Comparison of ENCODE assay signal across 9 mouse cellular contexts in genomic region chr9:42808394-42808793, GRCm38 (mm10).
DNase-seq lines count a peak whose midpoint lies in the region; ATAC-seq and TF ChIP-seq lines count a peak whose summit lies in the region.
"Had no signal": no experiment of that assay in that cellular context is flagged by ENCODE, and none has a peak within 500 bp of the region (broad histone marks: within the 10 kb centered on the region; RNA-seq: fewer than 3 reads in every experiment).

No protein-coding gene starts in this region.

- H3K4me2 ChIP-seq in midbrain, embryonic 13.5 days (replicated peaks) = no peak overlapping the region
- H3K4me2 ChIP-seq: midbrain, embryonic 11.5 days had no signal

- TF ChIP-seq CTCF in gastrocnemius, adult 2 months (IDR thresholded peaks at IDR 0.05) = peak; percentile 44
- TF ChIP-seq CTCF in testis, adult 2 months (IDR thresholded peaks at IDR 0.05; ENCODE audit: control insufficient read depth, insufficient read depth, insufficient replicate concordance, low read depth, low read length) = peak; percentile 17; the same call in 1 of the 2 replicates

- no peaks in the 10 kb centered on the region for H3K9me3 ChIP-seq in midbrain, embryonic 13.5 days

- H3K27me3 ChIP-seq in testis, adult 2 months (ENCODE audit: control insufficient read depth, insufficient read depth, low read length) = no peaks in the 10 kb centered on the region
- no peaks in the 10 kb centered on the region for H3K27me3 ChIP-seq in midbrain, embryonic 13.5 days

- TF ChIP-seq POLR2A in testis, adult 2 months (IDR thresholded peaks at IDR 0.05; ENCODE audit: control insufficient read depth, low read depth, low read length) = no peak

- no peaks in the 10 kb centered on the region for H3K36me3 ChIP-seq in testis, adult 2 months (ENCODE audit: control insufficient read depth, insufficient read depth, low read length)
- no peaks in the 10 kb centered on the region for H3K36me3 ChIP-seq in midbrain, embryonic 13.5 days

- H3K4me1 ChIP-seq in testis, adult 2 months (ENCODE audit: control insufficient read depth, insufficient read depth, low read length) = no peaks in the 10 kb centered on the region
- H3K4me1 ChIP-seq in midbrain, embryonic 13.5 days (replicated peaks) = no peaks in the 10 kb centered on the region

- 67% methylated on average over 9 of the region's 9 CpGs for WGBS in midbrain, embryonic 13.5 days

- peak; percentile 41 for DNase-seq in gastrocnemius, adult 2 months
- DNase-seq in gastrocnemius, postnatal 36 days = no peak
- no peak for DNase-seq in testis, postnatal 10 days (ENCODE audit: low spot score)
- peak; percentile 19 for DNase-seq in induced T-regulatory cell, adult 2 months (ENCODE audit: low read depth)
- peak; percentile 16 to 19 for DNase-seq in thymus, postnatal 36 days
- no peak for DNase-seq in layer of hippocampus, postnatal 25 days (ENCODE audit: extremely low spot score in 1 of 2, low spot score in 1 of 2)

- H3K4me3 ChIP-seq in gastrocnemius, adult 2 months = no peak overlapping the region
- H3K4me3 ChIP-seq in testis, adult 2 months (ENCODE audit: control insufficient read depth, low read depth, low read length) = no peak overlapping the region
- no peak overlapping the region for H3K4me3 ChIP-seq in midbrain, embryonic 13.5 days (replicated peaks)

- no peak for ATAC-seq in midbrain, embryonic 13.5 days

- H3K9ac ChIP-seq in midbrain, embryonic 13.5 days (replicated peaks) = no peak overlapping the region

- H3K27ac ChIP-seq in gastrocnemius, adult 2 months = no peak overlapping the region
- H3K27ac ChIP-seq in testis, adult 2 months (ENCODE audit: control insufficient read depth, insufficient read depth, low read depth, low read length) = no peak overlapping the region
- H3K27ac ChIP-seq in midbrain, embryonic 13.5 days = no peak overlapping the region

- intact Hi-C loops in gastrocnemius, adult 2 months (cut with DNase I) = no loop called here
- intact Hi-C loops in gastrocnemius, postnatal 36 days (cut with DNase I) = no loop called here

Comparison
In these comparisons a context has a peak if more than half of its experiments do, and no peak if none do; other contexts are left out.
1. DNase-seq: peak in gastrocnemius, adult 2 months (single experiment), induced T-regulatory cell, adult 2 months (single experiment) and thymus, postnatal 36 days (2 of 2); none in gastrocnemius, postnatal 36 days (0 of 2), testis, postnatal 10 days (single experiment) and layer of hippocampus, postnatal 25 days (0 of 2).